In the genomic region with DNA sequence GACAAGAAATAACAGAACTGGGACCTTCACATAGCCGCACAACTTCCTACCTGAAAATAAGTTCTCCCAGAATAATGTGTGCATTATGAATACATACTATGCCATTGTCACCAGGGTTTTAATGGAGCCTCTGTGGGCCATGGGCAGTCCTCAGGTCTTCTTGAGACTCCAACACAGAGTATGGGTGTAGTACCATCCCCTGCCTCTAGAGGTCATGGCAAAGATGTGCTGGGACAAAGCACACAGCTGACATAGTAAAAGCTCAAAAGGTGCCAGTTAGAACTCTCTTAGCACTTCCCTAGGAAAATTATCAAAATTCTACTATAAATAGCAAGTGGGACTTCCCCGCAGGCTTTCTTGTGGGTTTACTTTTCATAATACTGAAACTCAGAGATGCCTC, we compare ENCODE assay signal across 9 mouse cellular contexts.
DNase-seq lines count a peak whose midpoint lies in the region; ATAC-seq and TF ChIP-seq lines count a peak whose summit lies in the region.
"Had no signal": no experiment of that assay in that cellular context is flagged by ENCODE, and none has a peak within 500 bp of the region (broad histone marks: within the 10 kb centered on the region; RNA-seq: fewer than 3 reads in every experiment).

No protein-coding gene starts in this region.

- peak; percentile 76 for TF ChIP-seq CTCF in left cerebral cortex, adult 2 months (IDR thresholded peaks at IDR 0.05)
- peak; percentile 67 for TF ChIP-seq CTCF in liver, postnatal 0 days (IDR thresholded peaks at IDR 0.05; ENCODE audit: low read depth)

- no peak for TF ChIP-seq EP300 in liver, postnatal 0 days (IDR thresholded peaks at IDR 0.05; ENCODE audit: low read depth)

- no peak overlapping the region for H3K4me3 ChIP-seq in left cerebral cortex, adult 2 months
- H3K4me3 ChIP-seq in liver, postnatal 0 days (ENCODE audit: low read depth, low read length), result no peak overlapping the region
- H3K4me3 ChIP-seq: midbrain, embryonic 12.5 days had no signal

- intact Hi-C loops in left cerebral cortex, adult 2 months (cut with DNase I), result no loop called here
- intact Hi-C loops in left cerebral cortex, postnatal 36 days (cut with DNase I), result no loop called here

- ATAC-seq in cerebellum, adult (ENCODE audit: insufficient number of reproducible peaks, low FRiP score, low TSS enrichment), result no peak
- no peak for ATAC-seq in liver, postnatal 0 days

- no peaks in the 10 kb centered on the region for H3K36me3 ChIP-seq in liver, postnatal 0 days (replicated peaks; ENCODE audit: insufficient read depth, low read length)
- H3K36me3 ChIP-seq: midbrain, embryonic 12.5 days had no signal

- DNase-seq in cerebellum, adult 18-20 months, result peak; percentile 33 to 42
- peak in 1 of 2 experiments; percentile 40 for DNase-seq in left cerebral cortex, adult 2 months (ENCODE audit: extremely low spot score in 1 of 2, low spot score in 2 of 2)
- no peak for DNase-seq in left cerebral cortex, postnatal 36 days (ENCODE audit: low spot score in 2 of 2)
- peak; percentile 73 for DNase-seq in R1 (ENCODE audit: low read depth, low spot score)
- peak; percentile 71 for DNase-seq in embryo, embryonic 10.5 days (ENCODE audit: low spot score)
- DNase-seq in liver, postnatal 0 days, result peak; percentile 36
- DNase-seq in natural killer cell, adult 2 months (ENCODE audit: low spot score in 2 of 2), result no peak

- no peaks in the 10 kb centered on the region for H3K9me3 ChIP-seq in liver, postnatal 0 days (ENCODE audit: low read length)

- no peak overlapping the region for H3K9ac ChIP-seq in liver, postnatal 0 days (replicated peaks)
- H3K9ac ChIP-seq: midbrain, embryonic 12.5 days had no signal

- H3K4me1 ChIP-seq in liver, postnatal 0 days (ENCODE audit: insufficient read depth), result no peaks in the 10 kb centered on the region
- H3K4me1 ChIP-seq: midbrain, embryonic 12.5 days had no signal

- H3K4me2 ChIP-seq in liver, postnatal 0 days (ENCODE audit: low read depth, low read length), result no peak overlapping the region
- H3K4me2 ChIP-seq: midbrain, embryonic 12.5 days had no signal

- H3K27ac ChIP-seq in left cerebral cortex, adult 2 months, result no peak overlapping the region
- H3K27ac ChIP-seq in liver, postnatal 0 days (ENCODE audit: low read depth), result no peak overlapping the region
- H3K27ac ChIP-seq: midbrain, embryonic 12.5 days had no signal

- 77% methylated on average over 2 of the region's 2 CpGs for WGBS in liver, postnatal 0 days (ENCODE audit: insufficient replicate concordance)

- H3K27me3 ChIP-seq in liver, postnatal 0 days (ENCODE audit: insufficient read depth, low read length), result no peaks in the 10 kb centered on the region
- H3K27me3 ChIP-seq: midbrain, embryonic 12.5 days had no signal

Comparison
In these comparisons a context has a peak if more than half of its experiments do, and no peak if none do; other contexts are left out.
1. DNase-seq: peak in cerebellum, adult 18-20 months (2 of 2), R1 (single experiment), embryo, embryonic 10.5 days (single experiment) and liver, postnatal 0 days (single experiment); none in left cerebral cortex, postnatal 36 days (0 of 2) and natural killer cell, adult 2 months (0 of 2).